Mouse (Mus musculus) limb, embryonic 11.5 days (tissue): ENCODE measurements around the gene Lipe. TPM values are rescaled to one million over a fixed set of nuclear protein-coding genes. Genes with fewer than 3 reads are reported as not detected.
"Not testable (repeated sequence)": the region's sequence is repeated elsewhere in the genome, so short reads cannot be mapped to it uniquely, and the experiment has no call there.

Experiments
- ATAC-seq: fragments of 200-750 bp; cut with Nextera tagmentation; 2 replicates; pipeline ENCODE4 v1.8.0; 2017; ENCODE audit warnings: low read depth; ENCODE audit not compliant: insufficient number of reproducible peaks, low FRiP score, low TSS enrichment
- DNase-seq: peaks from one replicate; pipeline ENCODE4 v3.0.0-alpha.2; 2015; ENCODE audit warnings: low spot score
- H3K27ac ChIP-seq: fragments of 300-500 bp; sonication (generic); replicated peaks from 2 replicates; pipeline ENCODE4 v1.5.1; 2014; ENCODE audit warnings: low read depth, mild to moderate bottlenecking, low read length
- H3K27me3 ChIP-seq: fragments of 300-500 bp; sonication (generic); 2 replicates; pipeline ENCODE4 v1.6.1; 2014; ENCODE audit warnings: mild to moderate bottlenecking, low read length, mixed read lengths; ENCODE audit not compliant: control insufficient read depth, insufficient read depth
- H3K36me3 ChIP-seq: fragments of 300-500 bp; sonication (generic); 2 replicates; pipeline ENCODE4 v1.6.1; 2014; ENCODE audit warnings: mild to moderate bottlenecking, low read length, moderate library complexity, mixed read lengths; ENCODE audit not compliant: control insufficient read depth, insufficient read depth
- H3K4me1 ChIP-seq: fragments of 300-500 bp; sonication (generic); 2 replicates; pipeline ENCODE4 v1.6.1; 2014; ENCODE audit warnings: low read length, mixed read lengths; ENCODE audit not compliant: control insufficient read depth, insufficient read depth
- H3K4me2 ChIP-seq: fragments of 300-500 bp; sonication (generic); 2 replicates; pipeline ENCODE4 v1.6.1; 2014; ENCODE audit warnings: low read depth, mild to moderate bottlenecking, moderate library complexity; ENCODE audit not compliant: severe bottlenecking
- H3K4me3 ChIP-seq: fragments of 300-500 bp; sonication (generic); 2 replicates; pipeline ENCODE4 v1.5.1; 2014; ENCODE audit warnings: low read depth, low read length
- H3K9ac ChIP-seq: fragments of 300-500 bp; sonication (generic); 2 replicates; pipeline ENCODE4 v1.6.1; 2014; ENCODE audit warnings: mild to moderate bottlenecking, low read length
- H3K9me3 ChIP-seq: fragments of 300-500 bp; sonication (generic); 2 replicates; pipeline ENCODE4 v1.6.1; 2016; ENCODE audit warnings: low read length; ENCODE audit not compliant: control insufficient read depth
- WGBS: fragments of 180-500 bp; shearing (Covaris S2); extraction: QIAGEN DNeasy Blood & Tissue Kit; methylation state at CpG from one replicate; pipeline ENCODE4 v1.1.7; 2014; 5-methylcytosine and 5-hydroxymethylcytosine counted together
- polyA plus RNA-seq: library from polyadenylated mRNA; unstranded; fragments of >200 nt; fragmentation: Nextera tagmentation; extraction: Ambion mirVana; gene quantifications from 2 replicates; pipeline ENCODE4 v1.2.1, GENCODE M21; 2014

Gene Lipe
- polyA plus RNA-seq, 1 experiment from 2014 or later = 4.2 TPM

DNA sequence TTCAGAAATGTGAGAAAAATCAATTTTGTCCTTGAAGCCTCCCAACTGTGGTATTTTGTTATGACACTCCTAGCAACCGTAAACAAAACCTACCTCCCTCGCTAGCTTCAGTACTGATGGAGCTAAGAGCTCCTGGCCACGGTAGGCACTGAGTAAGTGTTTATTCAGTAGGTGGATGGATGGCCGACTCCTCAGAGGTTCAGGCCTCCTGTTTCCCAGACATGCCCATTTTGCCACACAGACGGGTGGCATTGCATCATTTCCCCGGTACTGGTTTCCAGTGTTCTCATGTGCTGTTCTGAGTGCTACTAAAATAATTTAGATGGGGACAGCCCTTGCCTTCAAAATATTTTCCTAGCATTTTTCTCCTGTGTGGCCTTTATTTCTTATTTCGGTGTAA is 8.0 kb upstream of the Lipe start:
- Histone ChIP-seq H3K27ac (no peak overlapping the region), H3K9me3 (no peaks in the 10 kb centered on the region), H3K4me3 (no peak overlapping the region), H3K36me3 (no peaks in the 10 kb centered on the region), H3K4me1 (peaks cover 12% of the 10 kb centered on the region), H3K27me3 (no peaks in the 10 kb centered on the region), H3K9ac (no peak overlapping the region), H3K4me2 (no peak overlapping the region)
- DNase-seq (no peak), ATAC-seq (no peak)
- 87% methylated on average over 7 of the region's 7 CpGs for WGBS

DNA sequence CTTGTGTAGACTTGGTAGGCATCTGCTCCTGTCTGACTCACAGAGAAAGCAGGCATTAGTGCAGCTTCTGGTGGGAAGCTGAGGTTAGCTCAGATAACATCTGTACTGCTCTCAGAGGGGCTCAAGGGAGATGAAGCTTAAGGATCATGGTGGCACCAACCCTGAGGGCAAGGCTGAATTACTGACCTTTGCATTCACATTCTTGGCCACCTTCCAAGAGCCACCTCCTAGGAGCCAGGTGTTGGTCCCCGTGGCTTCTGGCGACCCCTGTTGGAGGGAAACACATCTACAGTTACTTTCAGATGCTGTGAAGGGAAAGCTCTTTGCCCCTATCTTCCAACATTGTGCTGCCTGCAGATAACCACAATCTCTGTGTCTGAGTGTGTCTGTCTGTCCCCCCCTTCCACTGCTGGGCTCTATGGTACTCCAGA is 4.2 kb upstream of the Lipe start:
- Histone ChIP-seq H3K4me1 (peaks cover 17% of the 10 kb centered on the region), H3K9ac (no peak overlapping the region), H3K36me3 (no peaks in the 10 kb centered on the region), H3K9me3 (no peaks in the 10 kb centered on the region), H3K4me3 (no peak overlapping the region), H3K27ac (no peak overlapping the region; the same call in 1 of the 2 replicates), H3K4me2 (no peak overlapping the region), H3K27me3 (no peaks in the 10 kb centered on the region)
- ATAC-seq = 0 out of 2 replicates have a peak, but pooled peaks have one; percentile 24
- 0% methylated on average over 2 of the region's 2 CpGs for WGBS
- DNase-seq = peak; percentile 71

DNA sequence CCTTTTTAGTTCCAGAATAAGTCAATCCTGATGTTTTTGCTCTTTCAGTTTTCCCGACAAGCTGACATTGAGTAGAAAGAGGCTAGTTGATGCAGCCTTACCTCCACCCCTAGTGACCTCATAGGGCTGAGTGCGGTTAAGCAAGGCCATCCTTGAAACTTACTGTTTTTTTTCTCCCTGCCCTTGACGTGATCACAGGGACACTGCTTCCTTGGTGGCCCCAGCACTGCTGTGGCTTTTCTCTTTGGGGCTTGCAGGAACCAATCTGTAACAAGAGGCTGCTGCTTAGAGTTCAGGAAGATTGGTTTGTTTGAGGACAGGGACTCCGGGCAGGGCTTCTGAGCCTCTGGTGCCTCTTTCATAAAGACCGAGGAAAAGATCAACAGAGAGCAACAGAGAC is 3.5 kb upstream of the Lipe start:
- DNase-seq (peak; percentile 28), ATAC-seq (no peak)
- no peaks in the 10 kb centered on the region for H3K27me3 ChIP-seq
- peaks cover 17% of the 10 kb centered on the region for H3K4me1 ChIP-seq
- H3K9me3 ChIP-seq = no peaks in the 10 kb centered on the region
- 13% methylated on average over 5 of the region's 5 CpGs for WGBS
- no peak overlapping the region for H3K9ac ChIP-seq
- H3K27ac ChIP-seq = peak overlapping the region; percentile 30; the same call in 1 of the 2 replicates
- H3K36me3 ChIP-seq = no peaks in the 10 kb centered on the region
- H3K4me3 ChIP-seq = no peak overlapping the region
- H3K4me2 ChIP-seq = no peak overlapping the region

DNA sequence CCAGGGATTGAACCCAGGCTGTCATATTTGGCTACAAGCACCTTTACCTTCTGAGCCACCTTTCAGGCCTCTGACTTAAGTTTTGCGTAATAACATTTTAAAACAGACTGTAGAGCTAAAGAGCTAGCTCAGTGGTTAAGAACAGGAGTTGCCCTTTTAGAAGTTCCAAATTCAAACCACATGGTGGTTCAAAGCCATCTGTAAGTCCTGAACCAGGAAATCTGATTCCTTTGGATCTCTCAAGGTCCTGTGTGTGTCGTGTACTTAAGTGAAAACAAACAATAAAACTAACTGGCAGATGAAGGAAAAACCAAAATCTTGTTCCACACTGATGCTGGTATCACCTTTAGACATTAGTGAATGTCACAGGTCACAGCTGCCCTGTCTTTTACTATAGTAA is 3.0 kb upstream of the Lipe start:
- WGBS = 9% methylated on average over 2 of the region's 2 CpGs
- Histone ChIP-seq H3K9me3 (no peaks in the 10 kb centered on the region), H3K27ac (peak overlapping the region; percentile 30; the same call in 1 of the 2 replicates), H3K4me1 (peaks cover 17% of the 10 kb centered on the region), H3K9ac (no peak overlapping the region), H3K4me2 (no peak overlapping the region), H3K27me3 (no peaks in the 10 kb centered on the region), H3K36me3 (no peaks in the 10 kb centered on the region), H3K4me3 (no peak overlapping the region)
- DNase-seq (no peak), ATAC-seq (no peak)

DNA sequence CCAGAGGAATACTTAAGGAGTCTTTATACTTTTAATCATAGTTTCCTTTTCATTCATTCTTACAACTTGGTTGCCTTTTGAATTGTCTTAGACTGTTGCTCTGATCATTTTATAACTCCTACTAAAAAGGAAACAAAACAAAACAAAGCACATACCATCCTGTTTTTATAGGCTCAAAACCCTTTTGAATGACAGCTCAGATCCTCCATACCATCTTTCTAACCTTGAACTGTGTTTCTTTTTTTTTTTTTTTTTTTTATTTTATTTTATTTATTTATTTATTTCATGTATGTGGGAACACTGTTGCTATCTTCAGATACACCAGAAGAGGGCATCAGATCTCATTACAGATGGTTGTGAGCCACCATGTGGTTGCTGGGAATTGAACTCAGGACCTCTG is 518 bp upstream of the Lipe start:
- H3K4me1 ChIP-seq = peaks cover 21% of the 10 kb centered on the region
- not testable (repeated sequence) for H3K4me2 ChIP-seq, DNase-seq, H3K27me3 ChIP-seq, ATAC-seq, H3K36me3 ChIP-seq, H3K27ac ChIP-seq, H3K9ac ChIP-seq, H3K9me3 ChIP-seq, H3K4me3 ChIP-seq

DNA sequence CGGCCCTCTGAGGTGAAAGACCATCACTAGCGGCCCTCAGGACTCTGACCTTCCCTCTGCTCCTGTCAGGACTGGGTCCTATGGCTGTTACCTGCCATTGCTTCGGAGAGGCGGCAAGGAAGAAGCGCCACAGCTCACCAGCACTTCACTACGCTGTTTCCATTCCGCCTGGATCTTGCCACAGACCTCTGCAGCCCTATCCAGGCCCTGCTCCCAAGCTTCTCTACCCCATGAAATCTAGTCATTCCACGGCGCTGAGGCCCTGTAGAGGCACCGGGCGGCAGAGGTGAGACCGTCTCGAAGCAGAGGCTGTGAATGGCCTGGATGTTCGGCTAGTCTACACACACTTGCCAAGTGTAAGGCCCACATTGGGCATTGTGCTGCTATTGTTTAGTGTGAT is 1.9 kb downstream of the Lipe start:
- Histone ChIP-seq H3K36me3 (no peaks in the 10 kb centered on the region), H3K27ac (no peak overlapping the region; the same call in 1 of the 2 replicates), H3K4me1 (peaks cover 9% of the 10 kb centered on the region; the same call in 1 of the 2 replicates), H3K4me3 (no peak overlapping the region), H3K27me3 (no peaks in the 10 kb centered on the region), H3K9ac (no peak overlapping the region), H3K4me2 (peak overlapping the region; percentile 4; the same call in 1 of the 2 replicates), H3K9me3 (no peaks in the 10 kb centered on the region)
- WGBS = 87% methylated on average over 14 of the region's 14 CpGs
- ATAC-seq = no peak
- no peak for DNase-seq

DNA sequence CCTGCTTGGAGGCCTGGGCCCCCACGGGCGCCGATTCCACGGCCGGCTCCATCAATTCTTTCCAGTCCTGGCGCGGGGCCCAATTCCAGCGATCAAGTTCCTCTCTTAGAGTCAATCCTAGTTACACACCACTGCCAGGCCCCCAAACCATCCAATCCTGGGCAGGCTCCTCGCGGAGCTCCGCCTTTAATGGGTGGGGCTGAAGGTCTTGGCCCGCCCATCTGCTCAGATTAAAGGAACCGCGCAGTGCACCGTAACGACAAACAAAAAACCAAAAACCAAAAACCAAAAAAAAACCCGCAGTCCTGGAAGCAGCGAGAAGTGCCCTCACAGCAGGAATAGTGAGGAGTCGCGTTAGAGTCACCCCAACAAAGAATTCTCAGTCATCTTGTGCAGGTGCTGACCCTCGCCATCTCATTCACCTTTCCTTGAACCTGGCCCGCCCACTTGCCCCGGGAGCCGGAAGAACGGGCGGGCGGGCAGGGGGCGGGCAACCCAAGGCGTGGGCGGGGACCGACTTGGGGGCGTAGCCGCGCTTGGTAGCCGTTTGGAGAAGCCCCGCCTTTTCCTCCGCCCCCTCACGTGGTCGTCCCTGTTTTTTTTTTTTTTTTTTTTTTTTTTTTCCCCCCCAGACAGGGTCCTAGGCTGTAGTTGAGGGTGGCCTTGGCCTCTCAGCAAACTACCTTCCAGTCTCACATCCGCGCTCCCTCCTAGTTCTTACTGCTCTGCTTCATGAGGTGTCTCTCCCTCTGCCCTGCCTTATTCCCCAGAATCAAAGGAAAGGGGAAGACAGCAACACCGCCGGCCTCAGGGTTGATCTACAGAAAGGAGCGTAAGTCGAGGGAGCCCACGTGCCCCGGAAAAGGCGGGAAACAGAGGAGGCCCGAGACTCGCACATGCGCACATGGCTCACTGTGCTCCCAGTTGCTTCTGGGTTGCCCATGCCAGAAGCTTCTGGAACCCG is 2.7 kb downstream of the Lipe start:
- DNase-seq = peak; percentile 92
- Histone ChIP-seq H3K9me3 (no peaks in the 10 kb centered on the region), H3K27ac (no peak overlapping the region; the same call in 1 of the 2 replicates), H3K9ac (peak overlapping the region; percentile 59), H3K27me3 (no peaks in the 10 kb centered on the region), H3K4me1 (0 out of 2 replicates have a peak, but pooled peaks cover 9% of the 10 kb centered on the region), H3K36me3 (no peaks in the 10 kb centered on the region), H3K4me3 (peak overlapping the region; percentile 72), H3K4me2 (peak overlapping the region; percentile 81)
- WGBS = 7% methylated on average over 49 of the region's 52 CpGs
- peak; percentile 93 for ATAC-seq

DNA sequence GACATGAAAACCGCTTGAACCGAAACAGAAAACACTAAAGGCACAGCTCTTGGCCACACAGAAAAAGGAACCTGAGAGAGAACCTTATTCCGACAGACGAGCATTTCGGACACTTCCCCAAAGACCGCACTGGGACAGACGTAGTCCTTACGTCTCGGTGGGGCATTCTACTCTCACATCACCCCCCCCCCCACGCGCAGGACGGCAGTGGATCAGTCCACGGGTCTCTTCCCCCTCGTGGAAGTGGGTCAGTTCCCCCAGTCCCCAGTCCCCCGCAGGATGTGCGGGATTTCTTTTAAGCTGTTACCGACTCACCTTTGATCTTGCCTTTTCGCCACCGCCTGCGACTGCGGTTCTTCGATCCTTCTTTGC is 3.3 kb downstream of the Lipe start:
- no peaks in the 10 kb centered on the region for H3K9me3 ChIP-seq
- DNase-seq (no peak), ATAC-seq (0 out of 2 replicates have a peak, but pooled peaks have one; percentile 28)
- WGBS = 1% methylated on average over 22 of the region's 22 CpGs
- no peaks in the 10 kb centered on the region for H3K36me3 ChIP-seq
- peak overlapping the region; percentile 72 for H3K4me3 ChIP-seq
- H3K4me2 ChIP-seq = peak overlapping the region; percentile 81
- 0 out of 2 replicates have a peak, but pooled peaks cover 9% of the 10 kb centered on the region for H3K4me1 ChIP-seq
- no peak overlapping the region for H3K27ac ChIP-seq
- peak overlapping the region; percentile 59 for H3K9ac ChIP-seq
- H3K27me3 ChIP-seq = no peaks in the 10 kb centered on the region
